Mouse (Mus musculus) gastrocnemius, postnatal 4 days (tissue): Measurements from ENCODE around the gene Atp6v0a1. TPM values are rescaled to one million over a fixed set of nuclear protein-coding genes. Genes with fewer than 3 reads are reported as not detected.

Experiments used
- DNase-seq, 2 experiments: peaks; one replicate each; pipeline ENCODE4 v3.0.0; 2021 to 2022; ENCODE audit warnings: low spot score in 2 of 2, mixed read lengths in 2 of 2
- long read RNA-seq, 2 experiments: library from polyadenylated mRNA; stranded (forward); transcript quantifications; one replicate each; pipeline ENCODE4 v2.0.0; 2021
- total RNA-seq, 2 experiments: library from RNA; stranded (reverse); gene quantifications; 2 replicates each; pipeline ENCODE4 v1.2.3; 2021

Gene Atp6v0a1
- 10 to 100 TPM; 70.3 to 73.5 TPM for total RNA-seq
- long read RNA-seq, experiment 1, transcript Atp6v0a1-203 (21 exons, 2,716 nt) = major isoform, 29 of 101 reads
- long read RNA-seq, experiment 1, partial matches to known transcripts = 8 of 101 reads
- long read RNA-seq, experiment 1, other reads (novel, unspliced or antisense) = 63 of 101 reads
- long read RNA-seq, experiment 2, transcript Atp6v0a1-203 (21 exons, 2,716 nt) = major isoform, 44 of 157 reads
- long read RNA-seq, experiment 2, partial matches to known transcripts = 15 of 157 reads
- long read RNA-seq, experiment 2, other reads (novel, unspliced or antisense) = 97 of 157 reads

DNA sequence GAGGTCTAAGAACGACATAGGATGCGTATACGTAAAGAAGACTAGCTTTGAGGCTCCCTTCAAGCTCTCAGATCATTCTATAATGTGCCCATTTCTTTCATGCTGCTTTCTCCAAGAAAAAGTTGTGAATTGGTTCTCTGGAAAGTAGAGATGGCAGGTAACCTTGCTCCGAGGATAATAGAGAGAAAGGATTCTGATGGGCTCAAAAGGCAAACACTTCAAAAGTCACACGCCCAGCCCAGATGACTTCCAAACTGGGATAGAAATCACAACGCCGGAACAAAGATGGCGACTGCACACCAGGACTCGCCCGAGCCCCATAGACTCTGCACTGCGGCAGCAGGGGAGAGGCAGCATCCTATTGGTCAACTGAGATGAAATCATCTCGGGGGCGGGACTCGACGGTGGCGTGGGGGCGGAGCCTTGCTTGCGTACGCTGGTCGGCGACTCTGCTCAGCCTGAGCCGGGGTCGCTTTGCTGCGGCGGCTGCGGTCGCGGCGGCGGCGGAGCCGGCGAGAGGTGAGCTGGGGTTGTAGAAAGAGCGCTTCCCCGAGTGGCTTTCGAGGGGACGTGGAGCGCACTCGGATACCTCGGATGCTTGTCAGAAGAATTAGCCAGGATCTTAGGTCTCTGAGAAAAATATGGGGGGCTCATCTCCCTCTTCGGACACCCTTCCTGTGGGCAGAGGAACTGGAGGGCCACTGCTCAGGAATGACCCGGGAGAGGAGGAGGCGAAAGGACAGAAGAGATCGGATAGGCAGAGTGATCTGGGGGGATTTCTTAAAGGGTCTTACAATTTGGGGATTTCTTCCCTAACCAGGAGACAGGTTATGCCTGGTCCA, at the start of gene Atp6v0a1:
Gene Atp6v0a1, plus strand, starts transcription at position 407 of the 842 bp plus-strand sequence.
- DNase-seq = peak; percentile 94 to 97

DNA sequence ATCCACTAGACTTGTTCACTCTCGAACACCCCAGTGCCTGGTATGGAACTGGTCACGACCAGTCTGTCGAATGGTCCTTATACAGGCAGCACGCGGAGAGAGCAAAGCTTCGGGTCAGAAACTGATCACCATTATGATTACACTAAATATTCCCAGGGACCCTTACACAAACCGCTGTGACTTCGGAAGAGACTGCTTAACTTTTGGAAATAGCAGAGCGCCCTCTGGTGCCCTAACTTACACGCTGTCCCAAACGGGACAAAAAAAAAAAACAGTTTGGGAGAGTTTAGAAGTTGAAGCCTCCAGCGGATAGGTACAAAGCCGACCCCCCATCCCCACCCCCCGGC, 49.8 kb upstream of the Atp6v0a1 start:
- peak in 1 of 2 experiments; percentile 74 for DNase-seq

DNA sequence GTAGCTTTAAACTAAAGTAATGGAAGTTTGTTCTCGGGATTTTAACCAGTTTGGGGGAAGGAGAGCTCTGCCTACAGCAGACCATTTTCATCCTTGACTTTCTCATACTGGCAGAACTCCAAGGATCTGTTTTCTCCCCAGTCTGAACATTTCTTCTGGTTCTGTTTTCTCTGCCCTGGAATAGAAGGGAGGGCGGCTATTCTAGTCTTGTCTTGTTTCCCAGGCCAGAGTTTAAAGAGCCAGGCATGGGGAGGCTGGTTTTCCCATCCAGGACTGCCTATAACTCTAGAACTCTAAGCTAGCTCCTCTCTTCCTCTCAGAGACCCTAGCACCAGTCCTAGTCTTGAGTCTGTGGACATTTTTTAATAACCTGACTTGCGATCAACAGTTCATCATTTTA, 49.4 kb upstream of the Atp6v0a1 start:
- no peak for DNase-seq

DNA sequence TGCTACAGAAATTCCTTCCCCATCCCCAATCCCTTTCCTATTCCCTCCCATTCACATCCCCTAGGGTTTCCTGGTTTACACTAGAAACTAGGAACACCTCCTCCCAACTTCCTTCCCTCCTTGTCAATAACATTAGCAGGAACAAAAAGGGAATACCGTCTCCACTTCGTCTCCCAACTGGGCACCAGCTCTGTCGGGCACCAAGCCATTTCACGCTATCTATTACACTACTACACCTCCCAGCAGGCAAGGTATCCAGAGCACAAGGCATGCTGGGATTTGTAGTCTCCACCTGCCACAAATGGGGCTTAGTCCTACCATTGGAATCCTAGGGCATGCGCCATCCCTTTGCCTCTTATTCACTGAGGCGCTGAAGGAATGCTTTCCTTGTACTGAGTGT, 48.7 kb upstream of the Atp6v0a1 start:
- DNase-seq = peak in 1 of 2 experiments; percentile 67

DNA sequence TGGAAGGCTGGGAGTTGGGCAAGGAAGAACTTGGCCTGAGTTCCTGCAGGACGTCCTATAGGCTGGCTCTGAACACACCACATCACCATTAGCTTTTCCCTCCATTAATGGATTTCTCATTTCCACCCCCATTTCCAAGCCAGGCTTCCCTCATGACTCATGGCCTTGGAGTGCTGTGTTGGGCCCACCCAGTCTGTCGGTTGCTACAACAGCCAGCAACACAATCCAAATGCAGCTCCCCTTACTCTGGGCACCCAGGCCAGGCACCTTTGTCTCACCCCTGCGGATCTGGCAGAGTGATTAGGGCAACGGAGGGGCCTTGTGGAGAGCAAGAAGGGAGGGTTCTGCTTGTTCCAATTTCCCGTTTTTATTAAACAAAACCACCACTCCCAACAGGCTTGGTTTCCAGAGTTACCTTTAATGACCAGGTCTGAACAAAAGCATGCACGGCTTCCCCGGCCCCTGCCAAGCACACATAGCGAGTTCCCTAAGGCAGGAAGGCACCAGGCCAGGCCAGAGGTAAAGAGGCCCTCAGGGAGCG, 46.8 kb upstream of the Atp6v0a1 start:
- DNase-seq = peak in 1 of 2 experiments; percentile 57

DNA sequence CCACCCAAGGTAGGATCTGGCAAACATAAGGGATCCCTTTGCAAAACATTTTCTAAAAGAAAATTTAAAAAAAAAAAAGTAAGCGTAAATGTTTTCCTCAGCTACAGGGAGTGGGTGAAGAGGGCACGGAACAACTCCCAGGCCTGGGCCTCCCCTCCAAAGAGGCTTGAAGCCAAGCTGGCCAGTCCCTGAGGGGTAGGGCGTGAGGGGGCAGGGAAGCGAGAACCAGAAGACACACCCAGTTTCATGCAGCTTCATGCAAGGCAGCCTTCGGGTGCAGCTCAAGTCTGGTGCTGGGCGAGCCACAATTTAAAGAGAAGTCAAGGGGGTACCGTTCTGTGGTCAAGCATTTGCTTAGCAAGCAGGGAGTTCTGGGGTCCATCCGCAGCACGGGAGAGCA, 45.6 kb upstream of the Atp6v0a1 start:
- DNase-seq = peak in 1 of 2 experiments; percentile 42

DNA sequence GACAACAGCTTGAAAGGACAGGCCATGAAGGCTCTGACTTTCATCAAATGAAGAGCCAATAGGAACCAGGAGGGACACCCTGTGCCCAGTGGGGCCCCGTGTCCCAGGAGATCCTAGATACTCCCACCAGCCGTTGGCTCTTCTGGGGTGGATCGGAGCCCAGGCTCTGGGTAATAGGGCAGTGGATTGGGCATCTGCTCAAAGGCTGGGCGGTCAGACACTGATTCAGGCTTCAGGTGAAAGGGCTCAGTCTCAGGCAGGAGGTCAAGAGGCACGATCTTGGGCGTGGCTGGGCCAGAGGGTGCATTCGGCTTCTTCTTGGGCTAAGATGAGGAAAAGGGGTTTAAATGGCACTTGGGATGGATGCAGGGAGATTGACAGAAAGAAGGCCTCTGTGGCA, 45.1 kb upstream of the Atp6v0a1 start:
- no peak for DNase-seq

DNA sequence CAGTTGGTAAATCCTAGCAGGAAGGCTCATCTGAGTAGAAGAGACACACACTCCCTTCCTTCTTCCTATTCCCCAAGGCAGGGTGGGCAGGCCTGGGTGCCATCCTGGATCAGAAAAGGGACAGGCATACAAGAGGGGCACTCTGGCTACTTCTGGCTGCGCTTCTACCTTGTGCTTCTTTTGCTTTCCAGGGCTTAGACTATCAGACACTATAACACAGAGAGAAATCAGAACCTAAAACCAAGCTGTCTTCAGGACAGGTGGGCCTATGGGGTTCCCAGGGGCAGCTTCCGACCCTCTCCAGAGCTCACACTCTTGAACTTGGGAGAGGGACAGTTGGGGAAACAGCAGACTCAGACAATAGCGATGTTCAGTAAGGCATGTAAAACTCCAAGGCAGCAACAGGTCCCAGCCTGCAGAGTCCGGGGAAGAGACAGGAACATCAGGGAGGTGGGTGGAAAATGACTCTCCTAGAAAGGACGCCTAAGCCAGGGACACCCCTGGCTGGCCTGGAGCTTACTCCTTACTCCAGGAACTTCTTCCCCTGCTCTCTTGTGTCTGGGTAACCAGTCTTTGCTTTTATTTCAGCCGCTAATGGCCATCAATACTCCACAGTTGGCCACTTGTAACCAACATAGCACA, 44.2 kb upstream of the Atp6v0a1 start:
- DNase-seq = no peak

DNA sequence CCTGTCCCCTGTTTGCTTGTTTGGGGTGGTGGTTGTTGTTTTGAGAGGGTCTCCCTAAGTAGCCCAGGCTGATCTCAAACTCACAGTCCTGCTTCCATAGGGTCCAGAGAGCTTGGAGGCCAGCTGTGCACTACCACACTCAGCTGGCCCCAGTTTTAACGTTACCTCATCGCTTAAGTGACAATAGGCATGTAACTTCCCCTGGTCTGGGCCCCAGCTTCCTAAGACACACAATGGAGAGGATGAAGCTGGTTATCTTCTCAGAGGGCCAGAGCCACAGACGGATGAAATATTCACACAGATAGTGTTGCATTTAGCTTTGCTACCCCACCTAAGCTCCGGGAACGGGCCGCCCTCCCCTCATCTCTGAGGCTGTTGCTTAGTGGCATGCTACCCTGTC, 43.5 kb upstream of the Atp6v0a1 start:
- DNase-seq = no peak

DNA sequence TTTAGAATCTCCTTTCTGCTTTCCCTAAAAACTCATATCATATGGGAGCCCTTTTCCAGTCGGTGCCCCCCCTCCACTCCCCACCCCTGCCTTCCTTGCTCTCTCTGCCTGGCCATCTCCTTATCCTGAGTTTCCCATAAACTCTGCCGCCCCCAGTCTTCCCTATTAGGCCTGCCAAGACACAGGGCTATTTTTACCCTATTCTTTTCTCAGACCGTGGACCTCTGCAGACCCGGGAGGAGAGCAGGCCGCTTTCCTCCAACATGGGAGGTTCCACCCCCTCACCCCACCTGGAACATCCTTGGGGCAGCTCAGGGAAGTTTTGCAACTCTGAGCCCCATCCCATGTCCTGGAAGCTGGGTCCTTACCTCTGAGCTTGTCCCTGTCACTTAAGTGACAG, 41.9 kb upstream of the Atp6v0a1 start:
- no peak for DNase-seq

DNA sequence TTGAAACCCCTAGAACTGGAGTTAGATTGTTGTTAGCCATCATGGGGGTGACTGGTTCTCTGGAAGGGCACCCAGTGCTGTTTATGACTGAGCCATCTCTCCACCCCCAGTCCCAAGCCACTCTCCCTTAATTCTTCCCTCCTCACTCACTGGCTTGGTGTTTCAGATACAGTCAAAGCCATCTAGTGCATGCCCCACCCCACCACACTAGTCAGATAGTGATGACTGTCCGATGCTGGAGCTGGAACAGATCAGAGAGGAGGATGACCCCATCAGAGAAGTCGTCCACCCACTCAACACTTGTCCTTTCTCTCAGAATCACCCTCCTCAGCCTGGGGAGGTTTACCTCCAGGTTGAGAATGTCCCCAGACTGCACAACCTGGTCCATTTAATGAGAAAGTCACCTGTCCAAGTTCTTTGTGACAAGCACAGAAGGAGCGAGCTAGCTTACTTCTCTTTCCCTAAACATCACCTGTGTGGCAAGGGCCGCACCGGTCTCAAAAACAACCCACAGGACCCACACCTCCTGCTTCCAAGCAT, 41.3 kb upstream of the Atp6v0a1 start:
- DNase-seq = no peak

DNA sequence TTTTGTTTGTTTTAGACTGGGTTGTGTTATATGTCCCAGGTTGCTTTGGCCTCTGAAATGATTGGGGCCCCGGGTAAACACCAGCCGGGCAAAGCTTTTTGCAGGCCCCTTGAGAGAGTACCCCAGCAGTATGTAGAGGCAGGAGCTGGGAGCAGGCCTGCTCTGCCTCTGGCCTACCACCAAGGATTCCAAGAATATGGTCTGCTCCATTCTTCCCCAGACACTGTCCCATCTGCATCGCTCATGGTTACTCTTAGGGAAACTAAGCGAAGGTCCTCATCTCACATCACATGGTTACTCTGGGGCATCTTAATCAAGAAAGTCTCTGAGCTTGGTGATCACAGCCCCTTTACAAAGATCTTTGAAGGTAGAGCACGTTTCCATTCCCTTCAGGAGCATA, 40.8 kb upstream of the Atp6v0a1 start:
- DNase-seq = no peak

DNA sequence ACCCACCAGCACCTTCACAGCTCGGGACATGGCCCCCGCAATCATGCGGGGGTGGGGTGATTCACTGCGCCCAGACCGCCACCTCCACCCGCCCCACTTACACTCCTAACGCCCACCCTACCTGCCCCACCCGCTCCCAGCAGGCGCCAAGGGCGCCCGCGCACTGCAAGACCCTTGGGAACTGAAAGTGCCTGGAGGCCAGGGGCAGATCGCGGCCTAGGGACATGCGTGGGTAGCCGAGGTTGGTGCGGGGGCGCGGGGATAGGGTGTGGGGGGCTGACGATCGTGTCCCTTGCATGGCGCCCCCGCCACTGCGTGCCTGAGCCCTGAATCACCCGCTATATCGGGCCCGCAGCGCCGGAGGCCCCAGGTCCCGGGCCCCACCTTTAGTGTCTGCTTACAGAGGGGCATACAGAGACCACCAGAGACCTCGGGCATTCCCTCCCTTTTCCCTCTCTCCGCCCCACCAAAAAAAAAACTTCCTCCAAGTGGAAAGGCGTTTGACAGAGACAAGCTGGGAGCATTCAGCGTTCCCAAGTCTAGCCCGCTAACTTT, 40.0 kb upstream of the Atp6v0a1 start:
- DNase-seq = peak in 1 of 2 experiments; percentile 45

DNA sequence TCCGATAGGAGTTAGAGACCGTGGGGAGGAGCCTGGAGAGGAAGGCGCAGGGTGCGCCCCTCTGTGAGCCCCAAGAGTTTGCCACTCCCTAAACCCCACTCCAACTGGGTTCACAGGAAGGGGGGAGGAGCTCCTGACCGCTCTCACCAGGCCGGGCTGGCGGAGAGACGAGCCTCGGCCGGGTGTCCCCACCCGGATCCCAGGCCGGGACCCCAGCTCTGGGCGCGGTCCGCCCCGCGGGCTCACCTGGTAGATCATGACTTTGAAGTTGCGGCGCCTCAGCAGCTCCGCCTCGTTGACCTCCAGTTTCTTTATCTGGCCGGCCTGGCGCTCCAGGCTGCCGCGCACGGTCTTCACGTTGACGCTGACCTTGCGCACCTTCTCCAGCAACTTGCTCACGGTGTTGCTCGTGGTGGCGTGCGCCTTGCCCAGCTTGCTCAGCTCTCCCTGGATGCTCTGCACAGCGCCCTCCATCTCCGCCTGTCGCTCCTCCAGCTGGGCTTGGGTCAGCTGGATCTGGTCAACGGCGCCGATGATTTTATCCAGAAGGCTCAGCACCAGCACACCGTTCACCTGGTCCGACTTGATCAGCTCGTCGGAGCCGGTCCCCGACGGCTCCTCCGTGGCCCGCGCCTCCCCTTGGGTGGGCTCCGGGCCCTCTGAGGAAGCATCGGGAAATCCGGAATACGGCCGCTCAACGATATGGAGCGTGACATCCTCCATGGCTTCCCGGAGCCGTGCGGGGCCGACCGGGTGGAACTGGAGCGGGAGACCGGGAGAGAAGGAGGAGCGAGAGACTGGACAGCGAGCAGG, 39.3 kb upstream of the Atp6v0a1 start:
- DNase-seq = peak; percentile 52 to 70

DNA sequence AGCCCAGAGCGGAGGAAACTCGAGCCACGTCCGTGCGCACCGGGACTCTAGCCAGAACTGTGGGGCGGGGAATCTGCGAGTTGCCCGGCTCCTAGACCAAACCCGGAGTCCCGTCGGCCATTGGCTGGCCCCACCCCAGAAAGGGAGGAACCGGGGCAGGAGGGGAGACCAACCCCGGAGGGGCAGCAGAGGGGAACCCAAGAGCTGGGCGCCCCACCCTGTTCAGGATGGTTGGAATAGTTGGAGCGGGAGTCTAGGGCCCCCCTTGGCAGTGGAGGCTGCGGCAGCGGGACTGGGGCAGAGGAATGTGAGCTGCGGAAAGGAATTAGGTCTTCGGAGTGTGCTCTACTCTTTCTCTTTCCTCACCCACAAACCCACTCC, 38.7 kb upstream of the Atp6v0a1 start, which contains the start of gene Cavin1:
Gene Cavin1, minus strand, starts transcription at position 331 of the 381 bp plus-strand sequence.
- DNase-seq = peak; percentile 99

DNA sequence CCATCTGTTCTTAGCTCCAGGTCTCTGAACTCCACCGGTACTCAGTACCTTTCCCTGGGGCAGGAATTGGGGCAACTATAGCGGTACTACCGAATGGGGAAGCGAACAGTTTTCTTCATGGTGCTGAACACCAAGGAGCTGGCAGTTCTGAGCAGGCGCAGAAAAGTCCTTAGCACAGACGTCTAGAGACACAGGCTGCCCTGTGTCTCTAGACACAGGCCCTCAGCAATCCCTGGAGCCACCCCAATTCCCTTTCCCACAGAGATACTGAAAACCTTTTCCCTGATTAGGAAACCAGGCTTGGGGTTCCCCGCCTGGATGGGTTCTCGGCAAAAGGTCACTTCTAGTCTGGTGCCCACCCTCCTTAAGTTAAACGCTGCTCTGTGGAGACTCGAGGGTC, 37.8 kb upstream of the Atp6v0a1 start:
- no peak for DNase-seq

DNA sequence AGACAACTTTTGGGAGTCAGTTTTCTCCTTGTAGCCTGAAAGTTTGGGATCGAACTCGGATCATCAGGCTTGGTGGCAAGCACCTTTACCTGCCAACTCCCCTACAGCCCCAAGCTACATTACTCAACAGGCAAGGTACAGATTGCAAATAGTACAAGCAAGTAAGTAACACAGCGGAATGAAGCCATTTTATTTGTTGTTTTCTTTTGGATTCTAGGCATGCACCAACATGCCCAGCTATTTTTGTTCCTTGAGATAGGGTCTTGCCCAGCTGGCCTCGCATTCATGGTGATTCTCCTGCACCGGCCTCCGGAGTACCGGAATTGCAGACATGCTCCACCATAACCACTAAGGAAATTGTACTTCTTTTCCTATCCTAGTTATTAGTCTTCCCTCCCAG, 36.0 kb upstream of the Atp6v0a1 start:
- no peak for DNase-seq

DNA sequence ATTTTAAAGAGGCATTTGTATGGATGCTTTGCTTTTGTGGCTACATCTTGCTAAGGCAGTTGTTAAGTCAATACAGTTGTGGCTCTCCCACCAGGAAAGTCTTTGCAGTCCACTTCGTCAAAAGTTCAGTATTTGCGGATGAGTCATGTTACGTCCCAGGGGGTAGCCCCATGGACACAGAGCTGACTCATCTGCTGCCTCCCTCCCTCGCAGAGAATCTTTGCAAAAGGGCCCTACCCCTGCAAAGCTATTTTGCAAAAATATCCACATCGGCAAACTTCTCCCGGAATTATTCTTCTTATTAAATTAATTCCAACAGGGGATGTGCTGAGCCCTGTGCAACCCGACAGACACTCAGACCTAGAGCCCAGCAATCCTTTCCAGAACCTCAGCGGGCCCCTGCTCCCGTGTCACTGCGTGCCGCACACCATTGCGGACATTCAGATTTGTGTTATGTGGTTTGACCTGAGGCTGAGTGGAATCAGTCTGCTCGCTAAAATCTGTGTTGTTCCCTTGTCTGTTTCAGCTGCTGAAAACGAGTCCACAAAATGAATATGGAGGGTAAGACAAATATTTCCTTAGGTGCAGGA, 34.8 kb upstream of the Atp6v0a1 start:
- peak in 1 of 2 experiments; percentile 58 for DNase-seq

DNA sequence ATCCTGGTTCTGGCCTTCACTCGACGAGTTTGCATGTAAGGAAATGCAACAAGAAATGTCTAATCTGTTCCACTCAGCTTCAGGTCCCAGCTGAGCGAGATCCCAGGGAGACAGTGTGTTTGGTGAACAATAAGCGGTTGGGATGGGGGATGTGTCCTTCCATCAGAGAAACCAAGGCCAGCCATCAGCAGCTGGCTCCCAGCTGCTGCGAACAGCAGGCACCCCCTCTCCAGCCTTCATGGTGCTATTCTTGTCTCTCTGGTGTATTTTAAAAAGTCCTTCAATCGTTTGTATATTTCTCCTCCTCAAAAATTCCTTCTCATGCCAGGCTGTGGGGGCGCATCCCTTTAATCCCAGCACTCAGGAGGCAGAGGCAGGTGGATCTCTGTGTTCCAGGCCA, 34.0 kb upstream of the Atp6v0a1 start:
- DNase-seq = no peak

DNA sequence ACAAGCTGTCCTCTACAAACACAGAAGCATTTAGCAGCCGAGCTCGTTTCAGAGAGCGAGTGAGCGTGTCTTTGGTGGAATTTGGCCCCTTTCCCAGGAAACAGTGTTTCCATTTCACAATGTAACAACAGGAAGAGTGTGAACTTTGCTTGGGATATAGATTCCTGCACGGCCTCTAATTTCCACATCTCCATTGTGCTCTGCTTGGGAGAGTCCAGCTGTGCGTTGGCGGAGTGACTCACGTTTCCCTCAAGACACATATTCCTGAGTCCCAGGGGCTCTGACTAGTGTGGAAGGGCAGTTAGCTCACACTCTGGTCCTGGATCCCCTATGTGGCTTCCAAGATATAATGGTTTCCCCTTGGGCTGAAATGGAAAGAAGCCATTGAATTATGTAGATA, 29.4 kb upstream of the Atp6v0a1 start:
- peak in 1 of 2 experiments; percentile 57 for DNase-seq
